20 mouse cellular contexts compared by ENCODE assay signal in the genomic region with DNA sequence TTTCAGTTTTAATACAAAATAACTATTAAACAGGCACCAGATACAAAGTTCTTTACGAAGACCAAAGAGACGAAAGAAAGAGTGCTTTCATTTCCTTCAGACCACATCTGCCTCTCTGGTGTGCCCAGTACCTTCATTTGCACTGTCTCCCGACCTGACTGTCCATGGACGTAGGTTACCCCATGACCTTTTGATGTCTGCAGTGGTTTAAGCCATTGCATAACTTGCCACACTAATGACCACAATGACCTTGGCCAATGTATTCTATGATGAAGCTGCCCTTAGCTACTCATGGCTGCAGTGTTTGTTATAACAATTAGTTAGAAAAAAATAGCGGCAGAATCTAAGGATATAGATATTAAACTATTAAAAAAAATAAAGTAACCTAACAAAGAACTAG.
"Had no signal": no experiment of that assay in that cellular context is flagged by ENCODE, and none has a peak within 500 bp of the region (broad histone marks: within the 10 kb centered on the region; RNA-seq: fewer than 3 reads in every experiment).

No protein-coding gene starts in this region.

- H3K9ac ChIP-seq: kidney, embryonic 15.5 days; limb, embryonic 13.5 days; liver, embryonic 14.5 days; liver, postnatal 0 days; lung, embryonic 14.5 days; midbrain, embryonic 12.5 days; midbrain, embryonic 15.5 days; neural tube, embryonic 13.5 days; stomach, embryonic 15.5 days had no signal

- H3K4me1 ChIP-seq: kidney, embryonic 15.5 days; limb, embryonic 13.5 days; midbrain, embryonic 12.5 days; midbrain, embryonic 15.5 days; neural tube, embryonic 13.5 days; stomach, embryonic 15.5 days had no signal

- H3K36me3 ChIP-seq: kidney, embryonic 15.5 days; limb, embryonic 10.5 days; limb, embryonic 13.5 days; midbrain, embryonic 12.5 days; midbrain, embryonic 15.5 days; neural tube, embryonic 13.5 days; stomach, embryonic 15.5 days had no signal

- ATAC-seq: liver, postnatal 0 days; lung, postnatal 0 days; midbrain, embryonic 15.5 days had no signal

- DNase-seq: kidney, adult 2 months; kidney, postnatal 10 days; kidney, postnatal 36 days; liver, postnatal 0 days; lung, embryonic 14.5 days; retina, postnatal 1 day; right cerebral cortex, postnatal 25 days; spleen, adult 18-20 months; thymus, postnatal 25 days had no signal

- H3K4me3 ChIP-seq: kidney, embryonic 15.5 days; limb, embryonic 10.5 days; limb, embryonic 13.5 days; midbrain, embryonic 12.5 days; midbrain, embryonic 15.5 days; myocyte; neural tube, embryonic 13.5 days; stomach, embryonic 15.5 days had no signal

- H3K27me3 ChIP-seq: kidney, embryonic 15.5 days; limb, embryonic 13.5 days; midbrain, embryonic 12.5 days; midbrain, embryonic 15.5 days; neural tube, embryonic 13.5 days; stomach, embryonic 15.5 days had no signal

- H3K27ac ChIP-seq: kidney, embryonic 15.5 days; limb, embryonic 10.5 days; limb, embryonic 13.5 days; liver, embryonic 14.5 days; macrophage; midbrain, embryonic 12.5 days; midbrain, embryonic 15.5 days; neural tube, embryonic 13.5 days; stomach, embryonic 15.5 days had no signal
